Comparison of ENCODE assay signal across 16 mouse cellular contexts in the genomic region with DNA sequence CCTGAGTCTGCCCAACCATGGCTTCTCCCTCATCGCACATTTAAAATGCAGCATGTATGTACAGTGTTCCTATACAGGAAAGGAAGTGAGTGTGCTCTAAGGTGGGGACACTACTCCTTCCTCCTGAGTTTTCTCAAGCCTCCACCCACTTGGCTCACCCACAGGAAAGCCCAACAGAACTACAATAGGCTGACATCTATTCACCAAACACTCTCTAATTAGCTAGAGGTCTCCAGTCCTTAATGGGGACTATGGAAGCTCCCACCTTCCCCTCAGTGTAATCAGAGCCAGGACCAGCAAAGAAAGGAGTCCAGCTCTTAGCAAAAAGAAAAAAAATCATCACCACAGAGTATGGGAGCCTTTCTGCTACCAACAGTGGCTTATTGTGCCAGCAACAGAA. TPM values are rescaled to one million over a fixed set of nuclear protein-coding genes. Genes with fewer than 3 reads are reported as not detected.
DNase-seq lines count a peak whose midpoint lies in the region; ATAC-seq and TF ChIP-seq lines count a peak whose summit lies in the region.
"Had no signal": no experiment of that assay in that cellular context is flagged by ENCODE, and none has a peak within 500 bp of the region (broad histone marks: within the 10 kb centered on the region; RNA-seq: fewer than 3 reads in every experiment).

No protein-coding gene starts in this region.

- no peaks in the 10 kb centered on the region for H3K9me3 ChIP-seq in kidney, embryonic 15.5 days (replicated peaks)
- H3K9me3 ChIP-seq in embryonic facial prominence, embryonic 15.5 days (replicated peaks): no peaks in the 10 kb centered on the region
- H3K9me3 ChIP-seq in heart, embryonic 16.5 days (replicated peaks; ENCODE audit: control insufficient read depth, low read length): no peaks in the 10 kb centered on the region
- H3K9me3 ChIP-seq: intestine, embryonic 15.5 days; limb, embryonic 13.5 days; midbrain, embryonic 13.5 days; stomach, embryonic 15.5 days had no signal

- H3K27me3 ChIP-seq in heart, adult 2 months (ENCODE audit: control insufficient read depth, insufficient read depth, low read length): no peaks in the 10 kb centered on the region
- H3K27me3 ChIP-seq in kidney, embryonic 15.5 days: no peaks in the 10 kb centered on the region
- H3K27me3 ChIP-seq in embryonic facial prominence, embryonic 15.5 days: no peaks in the 10 kb centered on the region
- no peaks in the 10 kb centered on the region for H3K27me3 ChIP-seq in heart, embryonic 16.5 days (ENCODE audit: control insufficient read depth, insufficient read depth, low read length)
- H3K27me3 ChIP-seq: intestine, embryonic 15.5 days; limb, embryonic 13.5 days; midbrain, embryonic 13.5 days; stomach, embryonic 15.5 days had no signal

- H3K4me3 ChIP-seq in heart, adult 2 months: no peak overlapping the region
- no peak overlapping the region for H3K4me3 ChIP-seq in kidney, embryonic 15.5 days (replicated peaks)
- H3K4me3 ChIP-seq in embryonic facial prominence, embryonic 15.5 days (replicated peaks): no peak overlapping the region
- H3K4me3 ChIP-seq in heart, embryonic 16.5 days (ENCODE audit: low read length): no peak overlapping the region
- H3K4me3 ChIP-seq: intestine, embryonic 15.5 days; left cerebral cortex, adult 2 months; limb, embryonic 13.5 days; midbrain, embryonic 13.5 days; stomach, embryonic 15.5 days had no signal

- TF ChIP-seq CTCF in heart, adult 2 months (IDR thresholded peaks at IDR 0.05): no peak

- no peaks in the 10 kb centered on the region for H3K79me2 ChIP-seq in heart, adult 2 months (replicated peaks; ENCODE audit: control insufficient read depth, insufficient read depth, low read length)

- peaks cover 35% of the 10 kb centered on the region for H3K4me1 ChIP-seq in heart, adult 2 months (ENCODE audit: control insufficient read depth, insufficient read depth, low read length)
- peaks cover 65% of the 10 kb centered on the region for H3K4me1 ChIP-seq in kidney, embryonic 15.5 days
- H3K4me1 ChIP-seq in embryonic facial prominence, embryonic 15.5 days: peaks cover 42% of the 10 kb centered on the region
- peaks cover 43% of the 10 kb centered on the region for H3K4me1 ChIP-seq in heart, embryonic 16.5 days (ENCODE audit: control insufficient read depth, insufficient read depth, low read length)
- H3K4me1 ChIP-seq: midbrain, embryonic 13.5 days had no signal

- peak overlapping the region; percentile 66 for H3K27ac ChIP-seq in heart, adult 2 months
- peak overlapping the region; percentile 67 for H3K27ac ChIP-seq in kidney, embryonic 15.5 days
- 0 out of 2 replicates have a peak overlapping the region, but pooled peaks have one; percentile 5 for H3K27ac ChIP-seq in embryonic facial prominence, embryonic 15.5 days (replicated peaks)
- peak overlapping the region; percentile 57 for H3K27ac ChIP-seq in heart, embryonic 16.5 days (ENCODE audit: low read length)
- H3K27ac ChIP-seq: intestine, embryonic 15.5 days; left cerebral cortex, adult 2 months; limb, embryonic 13.5 days; midbrain, embryonic 13.5 days; stomach, embryonic 15.5 days had no signal

- intact Hi-C loops in heart, adult 2 months (cut with DNase I): no loop called here
- intact Hi-C loops in heart, postnatal 25 days (cut with DNase I): loop anchor here (2.0 kb wide), 1 partner anchor 14 kb away; no protein-coding TSS in a partner anchor

- 0 out of 2 replicates have a peak, but pooled peaks have one; percentile 43 for TF ChIP-seq EP300 in heart, adult 2 months (IDR thresholded peaks at IDR 0.05; ENCODE audit: insufficient read depth, low read depth, low read length)

- WGBS in heart, adult 2 months: 35% methylated on average over 1 of the region's 1 CpGs
- WGBS in kidney, embryonic 15.5 days: 65% methylated on average over 1 of the region's 1 CpGs
- WGBS in embryonic facial prominence, embryonic 15.5 days: 80% methylated on average over 1 of the region's 1 CpGs
- WGBS in heart, embryonic 16.5 days: 64% methylated on average over 1 of the region's 1 CpGs

- H3K36me3 ChIP-seq in heart, adult 2 months (ENCODE audit: control insufficient read depth, insufficient read depth, low read length): peaks cover 7% of the 10 kb centered on the region; the same call in 1 of the 2 replicates
- H3K36me3 ChIP-seq in kidney, embryonic 15.5 days: no peaks in the 10 kb centered on the region
- H3K36me3 ChIP-seq in embryonic facial prominence, embryonic 15.5 days: no peaks in the 10 kb centered on the region
- no peaks in the 10 kb centered on the region for H3K36me3 ChIP-seq in heart, embryonic 16.5 days (ENCODE audit: control insufficient read depth, insufficient read depth)
- H3K36me3 ChIP-seq: intestine, embryonic 15.5 days; limb, embryonic 13.5 days; midbrain, embryonic 13.5 days; stomach, embryonic 15.5 days had no signal

- ATAC-seq in kidney, embryonic 15.5 days (replicated peaks; ENCODE audit: low FRiP score): no peak
- no peak for ATAC-seq in embryonic facial prominence, embryonic 15.5 days (ENCODE audit: insufficient number of reproducible peaks, low FRiP score, low TSS enrichment, low read depth)
- ATAC-seq in heart, embryonic 16.5 days (replicated peaks; ENCODE audit: extremely low read depth, insufficient read depth, low FRiP score): peak; percentile 30; the same call in 1 of the 2 replicates
- ATAC-seq: intestine, embryonic 15.5 days; midbrain, embryonic 13.5 days had no signal

- no peak overlapping the region for H3K9ac ChIP-seq in heart, adult 2 months (ENCODE audit: low read depth, low read length)
- no peak overlapping the region for H3K9ac ChIP-seq in kidney, embryonic 15.5 days
- H3K9ac ChIP-seq in embryonic facial prominence, embryonic 15.5 days: no peak overlapping the region
- H3K9ac ChIP-seq in heart, embryonic 16.5 days (ENCODE audit: low read length): no peak overlapping the region
- H3K9ac ChIP-seq: intestine, embryonic 15.5 days; limb, embryonic 13.5 days; midbrain, embryonic 13.5 days; stomach, embryonic 15.5 days had no signal

- H3K4me2 ChIP-seq in kidney, embryonic 15.5 days: no peak overlapping the region
- H3K4me2 ChIP-seq in embryonic facial prominence, embryonic 15.5 days (replicated peaks): no peak overlapping the region
- no peak overlapping the region for H3K4me2 ChIP-seq in heart, embryonic 16.5 days (ENCODE audit: low read depth, low read length)
- H3K4me2 ChIP-seq: intestine, embryonic 15.5 days; limb, embryonic 13.5 days; midbrain, embryonic 13.5 days; stomach, embryonic 15.5 days had no signal

- TF ChIP-seq POLR2A in heart, adult 2 months (IDR thresholded peaks at IDR 0.05; ENCODE audit: insufficient read depth, low read depth, low read length): no peak

- DNase-seq in heart, adult 2 months: peak in 1 of 2 experiments; percentile 49
- DNase-seq in heart, postnatal 25 days (ENCODE audit: low spot score): no peak
- DNase-seq in kidney, postnatal 25 days: no peak
- DNase-seq in liver: no peak
- no peak for DNase-seq in layer of hippocampus, postnatal 25 days (ENCODE audit: extremely low spot score in 1 of 2, low spot score in 1 of 2)
- DNase-seq: cerebellum, postnatal 14 days; spleen, adult 18-20 months; thymus, postnatal 14 days had no signal

RNA-seq across cellular contexts. Expression of gene Traf5, which starts 17.5 kb away (rescaled TPM):
- 1 to 10 TPM; 3.9 to 4.3 TPM for total RNA-seq in heart, adult 2 months (2021)
- polyA plus RNA-seq in heart, adult 2 months (2012; rRNA removed): 4.4 and 5.1 TPM in 2 replicates
- 1 to 10 TPM; 7.0 to 7.5 TPM for total RNA-seq in heart, postnatal 25 days (2021)
- 20.0 and 20.8 TPM in 2 replicates for polyA plus RNA-seq in kidney, embryonic 15.5 days (2015; fragmentation: Nextera tagmentation; extraction: Ambion mirVana)
- 24.9 and 26.9 TPM in 2 replicates for polyA plus RNA-seq in embryonic facial prominence, embryonic 15.5 days (2015; fragmentation: Nextera tagmentation; extraction: Ambion mirVana)
- polyA plus RNA-seq in heart, embryonic 16.5 days (2015; fragmentation: Nextera tagmentation; extraction: Ambion mirVana): 15.5 and 16.1 TPM in 2 replicates
- total RNA-seq in layer of hippocampus, postnatal 25 days (2021): 1 to 10 TPM; 2.6 to 4.9 TPM

Comparison
In these comparisons a context has a peak if more than half of its experiments do, and no peak if none do; other contexts are left out.
1. H3K27ac ChIP-seq: peak in every context shown above with its lines; median percentile 67 in kidney, embryonic 15.5 days; 66 in heart, adult 2 months; 57 in heart, embryonic 16.5 days; 5 in embryonic facial prominence, embryonic 15.5 days.